Mouse (Mus musculus): ENCODE data around the gene Fam219a. TPM values are rescaled to one million over a fixed set of nuclear protein-coding genes. Genes with fewer than 3 reads are reported as not detected.

Fam219a gene
- total RNA-seq, 2 experiments from 2014 or later, result 0.33 to 1.1 TPM

DNA sequence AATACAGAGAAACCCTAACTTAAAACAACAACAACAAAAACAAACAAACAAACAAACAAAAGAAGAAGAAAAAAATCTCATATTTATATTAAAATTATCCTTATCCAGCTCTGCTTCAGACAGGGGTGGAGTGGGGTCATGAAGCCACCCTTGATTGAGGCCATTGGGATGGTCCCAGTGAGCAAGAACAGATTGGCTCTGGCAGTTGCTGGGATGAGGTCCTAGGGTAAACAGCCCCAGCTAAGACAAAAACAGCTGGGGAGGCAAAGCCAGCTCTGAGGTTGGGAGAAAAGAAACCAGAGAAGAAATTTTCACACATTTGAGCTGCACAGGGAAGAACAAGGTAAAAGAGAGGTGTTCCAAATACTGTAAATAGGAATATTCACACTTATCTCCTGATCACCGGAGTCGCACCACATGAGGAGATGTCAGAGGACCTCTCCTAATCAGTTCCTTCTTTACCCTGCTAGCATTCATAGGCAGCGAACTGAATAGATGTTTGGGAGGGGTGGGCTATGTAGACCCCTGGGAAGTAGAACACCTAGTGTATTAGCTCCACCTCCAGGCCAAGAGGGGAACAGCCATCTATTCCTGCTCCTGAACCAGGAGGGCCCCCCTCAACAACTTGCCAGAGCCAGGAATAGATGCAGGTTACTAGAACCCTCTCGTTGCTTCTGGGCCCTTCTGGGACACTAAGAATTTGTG lies 90.4 kb downstream of the Fam219a start:
- ATAC-seq (replicated peaks; ENCODE audit: poor library complexity), result no peak

DNA sequence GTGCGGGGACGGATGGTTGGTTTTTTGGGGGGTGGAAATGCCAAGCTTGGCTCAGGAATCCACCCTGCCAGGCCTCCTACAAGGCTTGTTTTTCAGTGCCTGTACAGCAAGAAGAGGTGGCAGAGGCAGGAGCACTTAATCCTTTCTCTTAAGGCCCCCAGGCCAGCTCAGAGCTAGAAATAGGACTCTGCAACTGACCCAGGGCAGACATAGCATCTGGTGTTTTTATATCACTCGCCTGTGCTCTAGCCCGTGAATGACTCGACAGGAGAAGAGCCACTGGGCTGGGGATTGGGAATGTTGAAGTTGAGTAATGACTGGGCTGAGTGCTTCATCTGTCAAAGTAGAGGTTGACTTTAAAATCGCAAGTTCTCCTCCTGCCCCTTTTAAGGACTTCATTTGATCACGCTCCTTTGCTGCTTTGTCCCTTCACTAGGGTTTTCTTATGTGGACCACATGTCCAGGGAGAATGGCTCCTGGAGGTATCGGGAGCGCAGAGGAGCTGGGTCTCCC lies 91.6 kb downstream of the Fam219a start:
- no peak for ATAC-seq (replicated peaks; ENCODE audit: poor library complexity)

GRCm38 (mm10) chr4:41471384-41471689 lies 98.0 kb downstream of the Fam219a start:
- no peak for ATAC-seq (replicated peaks; ENCODE audit: poor library complexity)

DNA sequence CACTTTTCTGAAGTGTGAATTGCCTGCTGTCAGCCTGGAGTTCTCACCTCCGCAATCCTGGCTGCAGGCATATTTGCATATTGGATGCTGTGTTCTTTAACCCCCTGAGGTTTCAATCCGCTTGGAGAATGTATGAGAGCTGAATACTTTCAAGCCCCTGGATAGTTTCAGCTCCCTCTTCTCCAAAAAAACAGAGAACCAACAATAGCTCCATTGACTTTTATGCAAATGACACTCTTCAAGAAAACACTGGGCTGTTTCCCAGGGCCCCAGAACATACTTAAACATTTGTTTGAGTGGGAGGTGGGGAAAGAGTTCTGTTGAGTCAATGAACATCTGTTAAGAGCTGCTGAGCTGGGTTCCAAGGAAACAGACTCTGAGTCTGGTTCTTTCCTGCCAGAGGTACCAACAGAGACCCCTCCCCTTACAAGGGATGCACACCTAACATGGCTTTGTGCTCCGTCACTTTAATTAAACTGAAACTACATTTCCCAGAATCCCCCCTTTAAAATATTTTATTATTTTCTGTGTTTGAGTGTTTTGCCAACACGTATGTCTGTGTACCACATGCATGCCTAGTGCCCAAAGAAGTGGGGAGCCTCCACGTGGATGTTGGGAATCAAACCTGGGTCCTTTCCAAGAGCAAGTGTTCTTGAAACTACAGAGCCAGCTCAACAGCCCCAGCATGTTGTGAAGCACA lies 98.5 kb downstream of the Fam219a start:
- no peak for ATAC-seq (replicated peaks; ENCODE audit: poor library complexity)

GRCm38 (mm10) chr4:41470051-41470683 lies 99.2 kb downstream of the Fam219a start:
- no peak for ATAC-seq (replicated peaks; ENCODE audit: poor library complexity)

DNA sequence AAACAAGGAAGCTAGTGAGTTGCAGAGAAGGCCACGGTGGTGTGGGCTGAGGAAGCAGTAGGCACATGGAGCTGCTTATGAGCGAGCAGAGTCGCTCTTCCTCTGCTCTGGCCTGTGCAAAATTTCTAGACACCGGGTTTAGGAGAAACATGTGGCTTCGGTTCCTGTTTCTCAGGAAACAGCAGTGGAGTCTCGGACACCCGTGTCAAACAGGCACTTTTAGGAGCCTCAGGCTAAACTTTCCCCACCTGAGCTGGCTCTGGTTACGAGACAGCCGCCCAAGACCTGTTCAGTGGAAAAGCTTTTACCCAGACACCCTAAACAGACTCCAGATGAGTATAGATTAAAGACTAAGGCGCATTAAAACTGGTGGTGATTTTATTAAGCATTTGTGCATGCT lies 100.1 kb downstream of the Fam219a start:
- no peak for ATAC-seq (replicated peaks; ENCODE audit: poor library complexity)

GRCm38 (mm10) chr4:41468396-41469080 lies 100.8 kb downstream of the Fam219a start:
- 0 out of 2 replicates have a peak, but pooled peaks have one; percentile 21 for ATAC-seq (replicated peaks; ENCODE audit: poor library complexity)

Other genes starting within 250 kb of the Fam219a start
- 21.1 and 28.6 TPM in 2 replicates for gene Ubap1, start 220.5 kb downstream of the Fam219a start, total RNA-seq (2015)
- 23.2 and 27.4 TPM in 2 replicates for gene Ubap1, start 220.5 kb downstream of the Fam219a start, total RNA-seq (2017)
- gene Kif24, start 104.7 kb downstream of the Fam219a start, total RNA-seq (2015), result 18.7 and 26.8 TPM in 2 replicates
- 14.3 and 16.2 TPM in 2 replicates for gene Kif24, start 104.7 kb downstream of the Fam219a start, total RNA-seq (2017)
- 28.7 and 29.6 TPM in 2 replicates for gene Nudt2, start 104.4 kb downstream of the Fam219a start, total RNA-seq (2015)
- 23.3 and 28.1 TPM in 2 replicates for gene Nudt2, start 104.4 kb downstream of the Fam219a start, total RNA-seq (2017)
- gene AI464131, start 66.5 kb downstream of the Fam219a start, total RNA-seq (2015), result not detected in 2 replicates
- 0.12 TPM in 1 of 2 replicates, not detected in the other for gene AI464131, start 66.5 kb downstream of the Fam219a start, total RNA-seq (2017)
- not detected in 2 replicates for gene 1110017D15Rik, start 52.2 kb downstream of the Fam219a start, total RNA-seq (2015)
- gene 1110017D15Rik, start 52.2 kb downstream of the Fam219a start, total RNA-seq (2017), result not detected in 2 replicates
- gene Dnaic1, start 237 bp upstream of the Fam219a start, total RNA-seq (2015), result 0.44 TPM in 1 of 2 replicates, not detected in the other
- not detected in 2 replicates for gene Dnaic1, start 237 bp upstream of the Fam219a start, total RNA-seq (2017)
- gene Enho, start 70.8 kb upstream of the Fam219a start, total RNA-seq (2015), result not detected in 2 replicates
- gene Enho, start 70.8 kb upstream of the Fam219a start, total RNA-seq (2017), result not detected in 2 replicates
- gene Cntfr, start 127.6 kb upstream of the Fam219a start, total RNA-seq (2015), result not detected in 2 replicates
- not detected in 2 replicates for gene Cntfr, start 127.6 kb upstream of the Fam219a start, total RNA-seq (2017)
- gene Il11ra1, start 130.5 kb upstream of the Fam219a start, total RNA-seq (2015), result 28.2 and 46.9 TPM in 2 replicates
- gene Il11ra1, start 130.5 kb upstream of the Fam219a start, total RNA-seq (2017), result 132 and 149 TPM in 2 replicates
- gene Rpp25l, start 144.0 kb upstream of the Fam219a start, total RNA-seq (2015), result 17.5 and 24.4 TPM in 2 replicates
- gene Rpp25l, start 144.0 kb upstream of the Fam219a start, total RNA-seq (2017), result 22.5 and 23.0 TPM in 2 replicates
- 57.9 and 75.6 TPM in 2 replicates for gene Dctn3, start 153.6 kb upstream of the Fam219a start, total RNA-seq (2015)
- 73.4 and 94.6 TPM in 2 replicates for gene Dctn3, start 153.6 kb upstream of the Fam219a start, total RNA-seq (2017)
- gene Arid3c, start 161.6 kb upstream of the Fam219a start, total RNA-seq (2015), result not detected in 2 replicates
- gene Arid3c, start 161.6 kb upstream of the Fam219a start, total RNA-seq (2017), result not detected in 2 replicates
- 31.5 and 34.7 TPM in 2 replicates for gene Galt, start 185.7 kb upstream of the Fam219a start, total RNA-seq (2015)
- 26.1 and 36.4 TPM in 2 replicates for gene Galt, start 185.7 kb upstream of the Fam219a start, total RNA-seq (2017)
- 60.8 and 66.4 TPM in 2 replicates for gene Sigmar1, start 186.6 kb upstream of the Fam219a start, total RNA-seq (2015)
- gene Sigmar1, start 186.6 kb upstream of the Fam219a start, total RNA-seq (2017), result 68.0 and 76.3 TPM in 2 replicates
- gene Ccl27a, start 204.7 kb upstream of the Fam219a start, total RNA-seq (2015), result 7.9 and 9.8 TPM in 2 replicates
- 8.9 and 11.6 TPM in 2 replicates for gene Ccl27a, start 204.7 kb upstream of the Fam219a start, total RNA-seq (2017)